Mouse (Mus musculus): ENCODE results near the gene Lrit2. TPM values are rescaled to one million over a fixed set of nuclear protein-coding genes. Genes with fewer than 3 reads are reported as not detected.

Gene Lrit2
- polyA plus RNA-seq, 1 experiment from 2014 or later = not detected

Other genes starting within 250 kb of the Lrit2 start
- gene Ccser2, start 99.2 kb upstream of the Lrit2 start, polyA plus RNA-seq (2014; fragmentation: Nextera tagmentation; extraction: Ambion mirVana) = 27.3 and 31.1 TPM in 2 replicates
- not detected in 2 replicates for gene Rgr, start 19.0 kb upstream of the Lrit2 start, polyA plus RNA-seq (2014; fragmentation: Nextera tagmentation; extraction: Ambion mirVana)
- gene Lrit1, start 13.1 kb upstream of the Lrit2 start, polyA plus RNA-seq (2014; fragmentation: Nextera tagmentation; extraction: Ambion mirVana) = not detected in 2 replicates
- gene Cdhr1, start 30.4 kb downstream of the Lrit2 start, polyA plus RNA-seq (2014; fragmentation: Nextera tagmentation; extraction: Ambion mirVana) = 0.24 and 0.47 TPM in 2 replicates
- gene 2610528A11Rik, start 46.1 kb downstream of the Lrit2 start, polyA plus RNA-seq (2014; fragmentation: Nextera tagmentation; extraction: Ambion mirVana) = 31.9 and 42.4 TPM in 2 replicates
- 235 and 238 TPM in 2 replicates for gene Ghitm, start 67.3 kb downstream of the Lrit2 start, polyA plus RNA-seq (2014; fragmentation: Nextera tagmentation; extraction: Ambion mirVana)